Mouse (Mus musculus): ENCODE results near the gene Kcnj6.

DNA sequence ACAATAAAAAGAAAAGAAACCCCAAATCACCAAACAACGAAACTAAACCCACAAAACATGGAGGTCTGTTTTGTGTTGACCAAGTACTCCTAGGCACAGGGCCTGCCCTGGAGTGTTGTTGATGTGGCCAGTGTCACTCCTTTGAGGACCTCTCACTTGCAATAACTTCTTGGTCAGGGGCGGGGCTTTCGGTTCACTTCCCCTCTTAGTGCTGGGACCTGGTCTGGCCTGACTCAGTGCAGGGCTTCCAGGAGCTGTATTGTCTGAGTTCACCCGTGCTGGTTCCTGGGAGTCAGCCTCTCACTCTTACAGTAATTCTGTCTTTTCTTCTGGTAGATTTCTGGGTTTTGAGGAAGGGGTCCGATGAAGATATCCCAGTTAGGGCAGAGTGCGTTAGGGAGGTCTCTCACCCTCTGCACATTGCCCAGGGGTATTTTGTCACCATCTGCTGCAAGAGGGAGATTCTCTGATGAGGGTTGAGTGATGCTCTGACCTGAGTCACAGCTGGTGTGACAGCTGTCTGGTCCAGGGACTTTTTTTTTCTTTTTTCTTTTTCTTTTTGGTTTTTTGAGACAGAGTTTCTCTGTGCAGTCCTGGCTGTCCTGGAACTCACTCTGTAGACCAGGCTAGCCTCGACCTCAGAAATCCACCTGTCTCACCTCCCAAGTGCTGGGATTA is 276.9 kb downstream of the Kcnj6 start:
- TF ChIP-seq POLR2A (IDR thresholded peaks at IDR 0.05; ENCODE audit: low read depth, low read length) (no peak), CTCF (IDR thresholded peaks at IDR 0.05; ENCODE audit: extremely low read depth, insufficient read length, insufficient replicate concordance, low read depth, low read length) (no peak)

All from small intestine, adult 2 months (tissue).